Mouse (Mus musculus) ES-Bruce4 (cell line): ENCODE measurements around the gene Camta1.
A peak's percentile ranks its signal among the peaks of the same experiment; 100 is the strongest.

Experiments
- CTCF ChIP-seq: IDR thresholded peaks from one replicate; pipeline ENCODE4 v1.8.1; 2011; ENCODE audit warnings: low read depth, low read length
- POLR2A ChIP-seq: IDR thresholded peaks from one replicate; pipeline ENCODE4 v1.8.1; 2011; ENCODE audit warnings: low read length; ENCODE audit not compliant: insufficient read depth

- TF ChIP-seq CTCF = peak; percentile 74
- TF ChIP-seq POLR2A = no peak
Observed at GRCm38 (mm10) chr4:151232028-151232427, 629.6 kb downstream of the Camta1 start.
